Mouse (Mus musculus) ES-Bruce4 (cell line): ENCODE results near the gene Vamp3.

Source experiments
- CTCF ChIP-seq: IDR thresholded peaks from one replicate; pipeline ENCODE4 v1.8.1; 2011; ENCODE audit warnings: low read depth, low read length
- EP300 ChIP-seq: IDR thresholded peaks from 2 replicates; pipeline ENCODE4 v1.6.1; 2011; ENCODE audit warnings: low read depth, low read length; ENCODE audit not compliant: insufficient read depth
- POLR2A ChIP-seq: IDR thresholded peaks from one replicate; pipeline ENCODE4 v1.8.1; 2011; ENCODE audit warnings: low read length; ENCODE audit not compliant: insufficient read depth

- TF ChIP-seq POLR2A (no peak), CTCF (no peak), EP300 (no peak)
Measured at GRCm38 (mm10) chr4:151081977-151082376, 24.2 kb upstream of the Vamp3 start.
